Mouse (Mus musculus) heart, postnatal 25 days (tissue): ENCODE measurements around the gene Fis1. TPM values are rescaled to one million over a fixed set of nuclear protein-coding genes. Genes with fewer than 3 reads are reported as not detected.
A peak's percentile ranks its signal among the peaks of the same experiment; 100 is the strongest.

Source experiments
- DNase-seq: peaks from one replicate; pipeline ENCODE4 v3.0.0; 2022; ENCODE audit warnings: low spot score
- intact Hi-C: fragments of 180-260 bp; cut with DNase I; formaldehyde crosslinking; loops from one replicate; pipeline ENCODE4 v1.15.1; 2025
- microRNA-seq: library from miRNA; unstranded; fragments of <30 nt; microRNA quantifications from one replicate; pipeline ENCODE4 v1.2.0, GENCODE M21; 2022
- total RNA-seq, 2 experiments: library from RNA; stranded (reverse); gene quantifications; 2 replicates each; pipeline ENCODE4 v1.2.3; 2021

The Fis1 gene
- total RNA-seq, 2 experiments from 2014 or later = 172 to 177 TPM

DNA sequence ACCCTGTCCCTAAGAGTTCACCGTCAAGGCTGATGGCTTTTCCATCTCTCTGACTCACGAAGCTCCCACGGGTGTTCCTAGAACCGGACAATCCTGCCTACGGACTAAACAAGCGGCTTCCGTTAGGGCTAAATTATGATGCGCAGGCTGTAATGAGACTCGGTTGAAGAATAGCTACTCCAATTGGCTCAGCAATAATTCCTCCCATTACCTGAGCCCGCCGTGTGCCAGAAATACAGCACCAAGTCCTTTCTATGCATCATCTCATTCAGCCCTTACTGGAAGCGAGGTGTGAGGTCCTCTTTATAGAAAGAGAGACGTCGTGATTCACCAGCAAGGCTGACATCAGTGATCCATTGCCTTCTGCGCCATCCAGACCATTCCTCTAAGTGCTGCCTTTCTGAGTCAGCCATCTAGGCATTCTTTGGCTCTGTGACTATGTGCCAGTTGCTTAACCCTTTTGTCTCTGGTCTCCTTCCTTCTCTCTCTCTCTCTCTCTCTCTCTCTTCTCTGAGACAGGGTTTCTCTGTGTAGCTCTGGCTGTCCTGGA is 59.4 kb downstream of the Fis1 start:
- intact Hi-C loops = no loop called here
- DNase-seq = no peak

Small RNAs within 50 kb of the gene (microRNA-seq; reads per million reads assigned to microRNA genes)
- gene Mir702 = 16.4 reads per million, percentile 33 among the genes with 10 or more reads in this experiment

Other genes with a start within 250 kb of the Fis1 start
- 1 to 10 TPM; 2.7 to 2.8 TPM for gene Col26a1, start 70.1 kb upstream of the Fis1 start, total RNA-seq
- gene Ift22, start 45.1 kb upstream of the Fis1 start, total RNA-seq = 1 to 10 TPM; 8.8 to 8.9 TPM
- gene Cldn15, start 13.3 kb downstream of the Fis1 start, total RNA-seq = 10 to 100 TPM in 1 of 2 experiments, 1 to 10 TPM in 1; 8.9 to 10.4 TPM
- gene Plod3, start 33.7 kb downstream of the Fis1 start, total RNA-seq = 10 to 100 TPM; 37.5 to 40.4 TPM
- 10 to 100 TPM; 57.2 to 67.0 TPM for gene Znhit1, start 34.7 kb downstream of the Fis1 start, total RNA-seq
- not detected for gene Vgf, start 73.1 kb downstream of the Fis1 start, total RNA-seq
- gene Ap1s1, start 92.9 kb downstream of the Fis1 start, total RNA-seq = 10 to 100 TPM; 34.4 to 43.0 TPM
- gene Serpine1, start 119.0 kb downstream of the Fis1 start, total RNA-seq = 10 to 100 TPM; 18.3 to 27.6 TPM
- gene Trim56, start 162.9 kb downstream of the Fis1 start, total RNA-seq = 10 to 100 TPM; 18.0 to 22.0 TPM
- not detected for gene Muc3, start 196.0 kb downstream of the Fis1 start, total RNA-seq